Mouse (Mus musculus) hindbrain, postnatal 0 days (tissue): ENCODE results near the gene Kcnk16. TPM values are rescaled to one million over a fixed set of nuclear protein-coding genes. Genes with fewer than 3 reads are reported as not detected.

Experiments used
- ATAC-seq: fragments of 200-750 bp; cut with Nextera tagmentation; 2 replicates; pipeline ENCODE4 v1.8.0; 2017; ENCODE audit warnings: mild to moderate bottlenecking, moderate TSS enrichment, moderate library complexity
- DNase-seq: peaks from one replicate; pipeline ENCODE4 v3.0.0-alpha.2; 2015; ENCODE audit warnings: low spot score
- H3K27ac ChIP-seq: fragments of 300-500 bp; sonication (generic); 2 replicates; pipeline ENCODE4 v1.5.1; 2014; ENCODE audit warnings: mild to moderate bottlenecking
- H3K27me3 ChIP-seq: fragments of 300-500 bp; sonication (generic); 2 replicates; pipeline ENCODE4 v1.6.1; 2014; ENCODE audit warnings: low read length, mixed read lengths; ENCODE audit not compliant: insufficient read depth
- H3K36me3 ChIP-seq: fragments of 300-500 bp; sonication (generic); 2 replicates; pipeline ENCODE4 v1.6.1; 2014; ENCODE audit warnings: low read length, mixed read lengths; ENCODE audit not compliant: insufficient read depth
- H3K4me1 ChIP-seq: fragments of 300-500 bp; sonication (generic); 2 replicates; pipeline ENCODE4 v1.6.1; 2014; ENCODE audit warnings: antibody characterized with exemption, low read length, mixed read lengths; ENCODE audit not compliant: insufficient read depth
- H3K4me2 ChIP-seq: fragments of 300-500 bp; sonication (generic); 2 replicates; pipeline ENCODE4 v1.6.1; 2014; ENCODE audit warnings: low read depth, mild to moderate bottlenecking, low read length, moderate library complexity, mixed read lengths
- H3K4me3 ChIP-seq: fragments of 300-500 bp; sonication (generic); 2 replicates; pipeline ENCODE4 v1.5.1; 2014; ENCODE audit warnings: low read length
- H3K9ac ChIP-seq: fragments of 300-500 bp; sonication (generic); replicated peaks from 2 replicates; pipeline ENCODE4 v1.6.1; 2014; ENCODE audit warnings: mild to moderate bottlenecking, low read length, moderate library complexity, mixed read lengths
- H3K9me3 ChIP-seq: fragments of 300-500 bp; sonication (generic); 2 replicates; pipeline ENCODE4 v1.6.1; 2016; ENCODE audit warnings: low read length, mixed read lengths
- CTCF ChIP-seq: IDR thresholded peaks from 2 replicates; pipeline ENCODE4 v1.5.1; 2016; ENCODE audit warnings: antibody characterized with exemption, control low read depth, low read depth
- WGBS: fragments of 180-500 bp; shearing (Covaris S2); extraction: QIAGEN DNeasy Blood & Tissue Kit; methylation state at CpG from one replicate; pipeline ENCODE4 v1.1.7; 2014; 5-methylcytosine and 5-hydroxymethylcytosine counted together
- polyA plus RNA-seq: library from polyadenylated mRNA; unstranded; fragments of >200 nt; fragmentation: Nextera tagmentation; extraction: Ambion mirVana; gene quantifications from 2 replicates; pipeline ENCODE4 v1.2.1, GENCODE M21; 2015
- total RNA-seq: library from RNA; depleted of rRNA; stranded (reverse); fragments of >200 nt; gene quantifications from 2 replicates; pipeline ENCODE4 v1.2.3, GENCODE M21; 2014

The Kcnk16 gene
- total and polyA plus RNA-seq, 2 experiments from 2014 or later = not detected

DNA sequence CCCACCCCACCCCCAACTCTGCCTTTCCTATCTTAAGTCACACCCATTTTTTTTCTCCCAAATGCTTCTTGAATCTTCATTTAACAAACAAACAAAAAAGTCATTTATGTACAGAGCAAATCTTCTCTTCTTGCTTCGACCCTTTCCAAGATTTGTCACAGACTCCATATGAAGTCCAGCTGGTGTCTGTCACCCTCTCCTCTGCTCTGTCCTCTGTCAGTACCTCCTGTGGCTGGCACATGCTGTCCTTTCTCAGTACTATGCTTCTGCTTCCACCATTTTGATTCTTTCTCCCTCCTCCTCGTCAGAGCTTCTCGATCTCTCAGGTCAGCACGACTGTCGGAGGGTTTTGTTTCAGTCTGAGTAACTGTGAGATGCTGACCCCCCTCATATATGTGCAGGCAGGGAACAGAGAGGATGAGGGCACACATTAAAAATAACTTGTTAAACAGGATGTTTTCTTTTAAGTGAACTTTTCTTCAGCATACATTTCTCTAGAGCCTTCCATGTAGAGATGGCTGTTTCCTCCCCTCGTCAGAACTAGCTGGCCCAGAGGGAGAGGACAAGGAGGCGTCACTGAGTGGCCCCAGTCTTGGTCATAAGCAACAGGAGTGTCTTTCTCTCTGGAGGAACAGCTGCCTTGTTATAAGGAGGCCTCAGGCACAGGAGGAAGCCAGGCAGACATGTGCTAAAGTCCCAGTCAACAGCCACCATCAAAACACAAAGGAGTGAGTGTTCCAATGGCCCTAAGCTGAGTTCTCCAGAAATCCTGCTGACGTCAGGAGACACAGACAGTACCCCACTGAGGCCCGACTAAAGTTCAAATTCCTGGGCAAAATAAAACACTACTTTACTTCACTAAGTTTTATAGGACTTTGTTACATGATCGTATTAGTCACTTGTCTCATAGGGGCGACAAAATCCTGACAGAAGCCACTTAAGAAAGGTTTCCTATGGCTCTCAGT is 35.7 kb downstream of the Kcnk16 start:
- Histone ChIP-seq H3K4me3 (no peak overlapping the region), H3K4me2 (no peak overlapping the region), H3K4me1 (no peaks in the 10 kb centered on the region), H3K27me3 (no peaks in the 10 kb centered on the region), H3K9ac (no peak overlapping the region), H3K27ac (no peak overlapping the region), H3K9me3 (0 out of 2 replicates have a peak, but pooled peaks cover 2% of the 10 kb centered on the region), H3K36me3 (no peaks in the 10 kb centered on the region)
- ATAC-seq (no peak), DNase-seq (no peak)
- no peak for TF ChIP-seq CTCF
- 74% methylated on average over 11 of the region's 11 CpGs for WGBS

DNA sequence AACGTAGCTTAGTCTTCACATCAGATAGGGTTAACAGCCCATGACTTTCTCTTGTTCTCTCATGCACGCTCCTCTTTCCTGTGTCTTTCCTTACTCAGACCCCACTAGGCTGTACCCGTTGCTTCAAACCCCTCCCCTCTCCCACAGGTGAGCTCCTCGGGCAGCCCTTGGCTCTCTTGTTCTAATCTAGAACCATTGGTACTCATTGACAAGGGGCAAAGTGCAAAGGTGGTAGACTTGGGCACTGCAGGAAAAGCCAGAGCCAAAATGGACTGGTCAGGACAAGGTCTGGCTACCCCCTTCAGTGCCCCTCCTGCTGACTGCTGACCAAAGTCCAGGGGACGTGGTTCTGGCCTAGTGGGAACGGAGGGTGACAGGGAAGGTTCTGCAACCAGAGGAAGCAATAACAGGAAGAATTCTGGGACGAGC is 38.9 kb downstream of the Kcnk16 start:
- ATAC-seq (no peak), DNase-seq (no peak)
- Histone ChIP-seq H3K4me1 (peaks cover 3% of the 10 kb centered on the region; the same call in 1 of the 2 replicates), H3K4me2 (no peak overlapping the region), H3K36me3 (no peaks in the 10 kb centered on the region), H3K27me3 (no peaks in the 10 kb centered on the region), H3K27ac (no peak overlapping the region), H3K9ac (no peak overlapping the region), H3K4me3 (no peak overlapping the region), H3K9me3 (0 out of 2 replicates have a peak, but pooled peaks cover 2% of the 10 kb centered on the region)
- 85% methylated on average over 7 of the region's 7 CpGs for WGBS
- TF ChIP-seq CTCF = no peak

DNA sequence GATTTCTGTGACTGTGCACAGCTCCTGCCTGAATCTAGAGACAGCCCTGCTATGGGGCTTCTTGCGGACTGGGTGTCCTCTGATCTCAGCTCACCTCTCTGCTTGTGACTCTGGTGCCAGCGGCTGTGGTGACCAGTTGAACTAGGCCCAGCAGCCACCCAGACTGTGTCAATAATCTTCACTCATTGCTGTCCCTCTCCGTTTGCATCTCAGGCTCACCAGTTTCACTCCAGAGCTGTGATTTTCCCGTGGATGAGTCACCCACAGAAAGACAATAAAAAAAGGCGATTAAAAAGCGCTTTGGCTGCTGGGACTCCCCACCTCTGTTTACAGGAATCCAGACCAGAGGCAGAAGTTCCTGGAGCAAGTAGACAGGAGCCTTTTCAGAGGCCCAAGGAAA is 39.6 kb downstream of the Kcnk16 start:
- H3K4me2 ChIP-seq = no peak overlapping the region
- H3K9me3 ChIP-seq = 0 out of 2 replicates have a peak, but pooled peaks cover 2% of the 10 kb centered on the region
- no peak overlapping the region for H3K4me3 ChIP-seq
- H3K27ac ChIP-seq = no peak overlapping the region
- no peak overlapping the region for H3K9ac ChIP-seq
- H3K36me3 ChIP-seq = no peaks in the 10 kb centered on the region
- DNase-seq = no peak
- H3K27me3 ChIP-seq = no peaks in the 10 kb centered on the region
- TF ChIP-seq CTCF = no peak
- WGBS = 75% methylated on average over 6 of the region's 6 CpGs
- H3K4me1 ChIP-seq = peaks cover 3% of the 10 kb centered on the region; the same call in 1 of the 2 replicates
- no peak for ATAC-seq

GRCm38 (mm10) chr14:20228336-20228735 is 40.7 kb downstream of the Kcnk16 start:
- Histone ChIP-seq H3K4me1 (peaks cover 3% of the 10 kb centered on the region; the same call in 1 of the 2 replicates), H3K4me2 (no peak overlapping the region), H3K27ac (no peak overlapping the region), H3K4me3 (no peak overlapping the region), H3K36me3 (no peaks in the 10 kb centered on the region), H3K27me3 (no peaks in the 10 kb centered on the region), H3K9ac (no peak overlapping the region), H3K9me3 (no peaks in the 10 kb centered on the region)
- 66% methylated on average over 4 of the region's 4 CpGs for WGBS
- DNase-seq = no peak
- ATAC-seq = no peak
- no peak for TF ChIP-seq CTCF

DNA sequence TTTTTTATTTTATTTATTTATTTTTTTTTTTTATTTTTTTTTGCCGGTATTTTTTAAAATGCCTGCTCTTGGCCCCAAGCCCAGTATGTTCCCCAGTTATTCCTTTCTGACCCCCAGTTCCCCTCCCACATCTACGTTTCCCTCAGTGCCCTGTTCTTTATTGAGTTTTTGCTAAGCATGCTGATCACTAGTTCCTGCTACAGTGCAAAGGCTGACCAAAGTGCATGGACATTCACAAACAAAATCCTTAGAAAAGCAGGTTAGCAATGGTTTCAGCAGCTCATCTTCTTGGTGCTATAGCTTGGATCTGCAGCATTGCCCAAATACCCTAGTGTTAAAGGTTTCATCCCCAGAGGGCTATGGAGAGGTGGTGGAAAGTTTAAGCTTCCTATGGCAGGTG is 42.0 kb downstream of the Kcnk16 start:
- Histone ChIP-seq H3K4me3 (no peak overlapping the region), H3K9ac (no peak overlapping the region), H3K27ac (no peak overlapping the region), H3K36me3 (no peaks in the 10 kb centered on the region), H3K4me2 (no peak overlapping the region), H3K9me3 (no peaks in the 10 kb centered on the region), H3K4me1 (peaks cover 3% of the 10 kb centered on the region; the same call in 1 of the 2 replicates), H3K27me3 (no peaks in the 10 kb centered on the region)
- no peak for DNase-seq
- no peak for TF ChIP-seq CTCF
- no peak for ATAC-seq
- WGBS = 42% methylated on average over 2 of the region's 2 CpGs

DNA sequence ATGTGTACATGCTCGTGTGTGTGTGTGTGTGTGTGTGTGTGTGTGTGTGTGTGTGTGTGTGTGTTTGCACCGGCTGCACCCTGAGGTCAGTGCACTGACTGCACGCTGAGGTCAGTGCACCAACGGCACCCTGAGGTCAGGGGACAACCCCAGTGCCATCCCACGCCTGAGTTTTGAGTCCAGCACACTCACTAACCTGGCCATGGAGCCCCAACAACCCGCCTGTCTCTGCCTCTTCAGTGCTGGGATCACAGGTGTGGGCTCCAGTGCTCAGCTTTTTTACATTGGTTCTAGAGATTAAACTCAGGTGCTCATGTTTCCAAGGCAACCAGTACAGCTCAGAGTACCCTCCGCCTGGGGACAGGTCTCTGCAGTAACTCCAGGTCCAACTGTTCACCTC is 42.5 kb downstream of the Kcnk16 start:
- no peak overlapping the region for H3K4me3 ChIP-seq
- no peak overlapping the region for H3K27ac ChIP-seq
- peak; percentile 52; the same call in 1 of the 2 replicates for ATAC-seq
- TF ChIP-seq CTCF = no peak
- DNase-seq = peak; percentile 31
- H3K4me2 ChIP-seq = no peak overlapping the region
- no peak overlapping the region for H3K9ac ChIP-seq
- H3K9me3 ChIP-seq = no peaks in the 10 kb centered on the region
- 29% methylated on average over 7 of the region's 7 CpGs for WGBS
- H3K27me3 ChIP-seq = no peaks in the 10 kb centered on the region
- peaks cover 3% of the 10 kb centered on the region; the same call in 1 of the 2 replicates for H3K4me1 ChIP-seq
- no peaks in the 10 kb centered on the region for H3K36me3 ChIP-seq
